Mouse (Mus musculus) stomach, postnatal 0 days (tissue): ENCODE measurements at regions not wholly inside any gene's neighbourhood (a gene's known extent, or its start where the extent isn't known, plus 50 kb on each side); places are given as distances from the start of the nearest gene placed in this dataset.

Experiments used
- CTCF ChIP-seq: IDR thresholded peaks from 2 replicates; pipeline ENCODE4 v1.5.1; 2016; ENCODE audit warnings: antibody characterized with exemption, low read depth, mild to moderate bottlenecking, moderate library complexity
- EP300 ChIP-seq: optimal IDR thresholded peaks from 2 replicates; pipeline ENCODE3; 2016; ENCODE audit warnings: antibody characterized with exemption

GRCm38 (mm10) chr13:80188734-80189133, 694.5 kb upstream of the Arrdc3 start:
- TF ChIP-seq CTCF (peak; percentile 38), EP300 (no peak)
